Comparison of ENCODE assay signal across 43 mouse cellular contexts in genomic region chr15:91806463-91806862, GRCm38 (mm10). TPM values are rescaled to one million over a fixed set of nuclear protein-coding genes. Genes with fewer than 3 reads are reported as not detected.
DNase-seq lines count a peak whose midpoint lies in the region.
"Had no signal": no experiment of that assay in that cellular context is flagged by ENCODE, and none has a peak within 500 bp of the region (broad histone marks: within the 10 kb centered on the region; RNA-seq: fewer than 3 reads in every experiment).

No protein-coding gene starts in this region.

- DNase-seq in frontal cortex, adult 2 months (ENCODE audit: extremely low spot score in 1 of 2, low spot score in 1 of 2) = peak; percentile 9 to 54
- no peak for DNase-seq in frontal cortex, postnatal 10 days (ENCODE audit: low spot score in 2 of 2)
- DNase-seq in right cerebral cortex, adult 18-20 months = peak; percentile 18
- DNase-seq in right cerebral cortex, postnatal 4 days = no peak
- DNase-seq in right cerebral cortex, postnatal 14 days = peak; percentile 19
- no peak for DNase-seq in thymus, postnatal 4 days
- no peak for DNase-seq in adrenal gland, postnatal 14 days
- DNase-seq: adrenal gland, postnatal 25 days; cerebellum, adult 18-20 months; cerebellum, postnatal 14 days; gastrocnemius, postnatal 25 days; heart, adult 11 months; kidney, adult 18-20 months; kidney, postnatal 25 days; liver; lung, embryonic 14.5 days; lung, postnatal 14 days; spleen, adult 18-20 months; thymus, adult 18-20 months; thymus, postnatal 36 days had no signal

RNA-seq across cellular contexts. Expression of gene Smgc, which starts 31.6 kb away (rescaled TPM):
- not detected in 2 replicates for polyA plus RNA-seq in frontal cortex, adult 2 months (2012; rRNA removed)
- not detected in 2 replicates for total RNA-seq in adrenal gland, postnatal 14 days (2021)
- total RNA-seq: adrenal gland, postnatal 25 days; gastrocnemius, adult 18-20 months; gastrocnemius, postnatal 25 days; heart, postnatal 25 days; layer of hippocampus, adult 18-20 months; layer of hippocampus, postnatal 10 days; megakaryocyte progenitor cell, adult 5-6 weeks; neutrophil, adult 5-6 weeks had no signal
- polyA plus RNA-seq: brain, embryonic 14.5 days; CD4-positive, CD25-positive, alpha-beta regulatory T cell, adult 4 months; cortical plate, adult 2 months; erythroblast, embryonic 14.5 days; forebrain, embryonic 12.5 days; heart, embryonic 10.5 days; heart, embryonic 15.5 days; hindbrain, embryonic 11.5 days; hindbrain, embryonic 16.5 days; intestine, embryonic 14.5 days; kidney, embryonic 15.5 days; limb, embryonic 11.5 days; liver, embryonic 14.5 days; lung, embryonic 14.5 days; midbrain, embryonic 10.5 days; midbrain, embryonic 16.5 days; neural tube, embryonic 11.5 days; stomach, embryonic 16.5 days had no signal

Comparison
In these comparisons a context has a peak if more than half of its experiments do, and no peak if none do; other contexts are left out.
1. DNase-seq: peak in frontal cortex, adult 2 months (2 of 2), right cerebral cortex, adult 18-20 months (single experiment) and right cerebral cortex, postnatal 14 days (single experiment); none in frontal cortex, postnatal 10 days (0 of 2), right cerebral cortex, postnatal 4 days (single experiment), thymus, postnatal 4 days (single experiment) and adrenal gland, postnatal 14 days (single experiment).